Mouse (Mus musculus) kidney, embryonic 15.5 days (tissue): ENCODE results near the gene AF067063. TPM values are rescaled to one million over a fixed set of nuclear protein-coding genes. Genes with fewer than 3 reads are reported as not detected.
"Not testable (repeated sequence)": the region's sequence is repeated elsewhere in the genome, so short reads cannot be mapped to it uniquely, and the experiment has no call there.

Experiments
- ATAC-seq: fragments of 200-750 bp; cut with Nextera tagmentation; replicated peaks from 2 replicates; pipeline ENCODE4 v1.8.0; 2017; ENCODE audit warnings: moderate TSS enrichment; ENCODE audit not compliant: low FRiP score
- H3K27ac ChIP-seq: fragments of 300-500 bp; sonication (generic); 2 replicates; pipeline ENCODE4 v1.5.1; 2015; ENCODE audit warnings: mild to moderate bottlenecking, inconsistent platforms
- H3K27me3 ChIP-seq: fragments of 300-500 bp; sonication (generic); 2 replicates; pipeline ENCODE4 v1.6.1; 2015; ENCODE audit warnings: inconsistent platforms
- H3K36me3 ChIP-seq: fragments of 300-500 bp; sonication (generic); 2 replicates; pipeline ENCODE4 v1.6.1; 2015; ENCODE audit warnings: inconsistent platforms
- H3K4me1 ChIP-seq: fragments of 300-500 bp; sonication (generic); 2 replicates; pipeline ENCODE4 v1.6.1; 2015; ENCODE audit warnings: inconsistent platforms
- H3K4me2 ChIP-seq: fragments of 300-500 bp; sonication (generic); 2 replicates; pipeline ENCODE4 v1.6.1; 2015; ENCODE audit warnings: moderate library complexity, mild to moderate bottlenecking, inconsistent platforms
- H3K4me3 ChIP-seq: fragments of 300-500 bp; sonication (generic); replicated peaks from 2 replicates; pipeline ENCODE4 v1.5.1; 2015; ENCODE audit warnings: mild to moderate bottlenecking, inconsistent platforms
- H3K9ac ChIP-seq: fragments of 300-500 bp; sonication (generic); 2 replicates; pipeline ENCODE4 v1.6.1; 2015; ENCODE audit warnings: mild to moderate bottlenecking, inconsistent platforms
- H3K9me3 ChIP-seq: fragments of 300-500 bp; sonication (generic); replicated peaks from 2 replicates; pipeline ENCODE4 v1.6.1; 2016; ENCODE audit warnings: inconsistent platforms
- WGBS: fragments of 180-500 bp; shearing (Covaris S2); methylation state at CpG from one replicate; pipeline ENCODE4 v1.1.7; 2015; ENCODE audit warnings: mixed read lengths; 5-methylcytosine and 5-hydroxymethylcytosine counted together
- polyA plus RNA-seq: library from polyadenylated mRNA; unstranded; fragments of >200 nt; fragmentation: Nextera tagmentation; extraction: Ambion mirVana; gene quantifications from 2 replicates; pipeline ENCODE4 v1.2.1, GENCODE M21; 2015

Gene AF067063
- not detected in 2 replicates for polyA plus RNA-seq

DNA sequence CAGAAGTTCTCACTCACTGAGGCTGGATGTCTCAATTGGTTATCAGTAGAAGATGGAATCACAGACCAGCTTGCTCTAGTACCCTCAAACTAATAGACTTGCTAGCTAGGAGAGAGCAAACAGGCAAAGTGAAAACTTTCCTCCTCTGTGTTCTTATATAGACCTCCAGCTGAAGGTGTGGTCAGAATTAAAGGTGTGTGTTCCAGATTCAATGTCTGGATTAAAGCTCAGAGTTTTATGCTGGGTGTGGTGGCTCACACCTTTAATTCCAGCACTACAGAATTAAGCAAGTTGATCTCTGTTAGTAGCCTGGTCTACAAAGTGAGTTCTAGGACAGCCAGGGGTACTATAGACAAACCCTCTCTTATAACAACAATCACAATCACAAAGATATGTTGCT lies at the start of gene AF067063:
AF067063 (minus strand) TSS at position 101 of the 400 bp plus-strand sequence.
- not testable (repeated sequence) for H3K9me3 ChIP-seq, H3K4me1 ChIP-seq, ATAC-seq, H3K4me3 ChIP-seq, H3K27ac ChIP-seq, H3K4me2 ChIP-seq, H3K36me3 ChIP-seq, H3K27me3 ChIP-seq, H3K9ac ChIP-seq

- not testable (repeated sequence) for H3K27ac ChIP-seq, H3K27me3 ChIP-seq
- 81% methylated on average over 6 of the region's 7 CpGs for WGBS
These were observed 34.5 kb upstream of the AF067063 start for GRCm38 (mm10) chr13:119864395-119864999.

GRCm38 (mm10) chr13:119862399-119862798 lies 32.4 kb upstream of the AF067063 start:
- not testable (repeated sequence) for H3K4me1 ChIP-seq, H3K4me2 ChIP-seq, H3K4me3 ChIP-seq, H3K9me3 ChIP-seq, H3K27ac ChIP-seq, ATAC-seq, H3K36me3 ChIP-seq, H3K9ac ChIP-seq, H3K27me3 ChIP-seq
- no CpG with 5 or more reads among the region's 6 CpGs for WGBS

More at GRCm38 (mm10) chr13:119864395-119864999, 34.5 kb upstream of the AF067063 start:
- H3K9ac ChIP-seq, H3K9me3 ChIP-seq, H3K4me2 ChIP-seq, H3K36me3 ChIP-seq, H3K4me1 ChIP-seq, ATAC-seq, H3K4me3 ChIP-seq: not testable (repeated sequence)

DNA sequence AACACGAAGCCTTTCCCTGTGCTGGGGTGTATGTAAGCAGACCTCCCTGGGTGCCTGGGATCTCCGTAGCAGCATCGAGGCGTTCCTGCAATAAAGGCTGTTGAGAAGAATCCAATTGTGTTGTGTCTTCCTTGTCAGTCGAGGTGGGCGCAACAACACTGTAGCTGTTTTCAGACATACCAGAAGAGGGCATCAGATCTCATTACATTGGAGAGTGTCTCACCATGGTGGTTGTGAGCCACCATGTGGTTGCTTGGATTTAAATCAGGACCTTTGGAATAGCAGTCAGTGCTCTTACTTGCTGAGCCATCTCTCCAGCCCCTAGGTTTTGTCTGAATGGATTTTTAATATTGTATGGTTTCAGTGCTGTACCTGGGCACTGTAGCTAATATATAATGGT lies 10.0 kb upstream of the AF067063 start:
- not testable (repeated sequence) for H3K4me2 ChIP-seq, H3K4me3 ChIP-seq, H3K27ac ChIP-seq, H3K9me3 ChIP-seq, H3K36me3 ChIP-seq, H3K9ac ChIP-seq, H3K4me1 ChIP-seq, ATAC-seq
- peaks cover 18% of the 10 kb centered on the region for H3K27me3 ChIP-seq
- 30% methylated on average over 6 of the region's 6 CpGs for WGBS

DNA sequence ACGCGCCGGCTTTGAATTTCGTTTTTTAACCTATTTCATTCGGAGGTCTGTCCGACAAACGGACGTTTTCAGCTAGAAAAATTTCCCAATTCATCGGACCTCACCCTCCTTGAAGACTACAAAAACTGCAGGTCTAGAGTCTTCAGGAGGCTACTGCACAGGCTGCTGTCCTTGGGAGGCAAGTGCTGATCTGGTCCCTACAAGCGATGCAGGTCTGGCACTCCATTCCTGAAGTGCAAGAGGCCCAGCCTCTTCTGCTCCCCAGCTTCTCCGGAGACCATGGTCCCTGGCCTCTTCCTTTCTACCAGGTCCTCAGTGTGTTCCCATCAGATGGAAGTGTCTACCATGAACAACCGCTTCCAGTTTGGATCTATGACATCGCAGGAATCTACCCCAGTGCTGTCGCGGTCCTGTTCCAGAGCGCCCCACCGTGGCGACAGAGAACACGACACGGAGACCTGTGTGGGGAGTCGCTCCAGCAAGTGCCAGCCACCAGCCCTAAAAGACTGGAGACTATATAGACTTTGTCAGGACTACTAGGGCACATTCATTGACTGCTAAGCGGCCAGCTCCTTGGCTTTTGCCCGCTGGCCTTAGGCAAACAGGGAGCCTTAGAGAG lies 7.8 kb upstream of the AF067063 start:
- H3K9ac ChIP-seq, H3K4me3 ChIP-seq, H3K9me3 ChIP-seq, H3K36me3 ChIP-seq, H3K4me2 ChIP-seq, H3K27ac ChIP-seq, H3K4me1 ChIP-seq: not testable (repeated sequence)
- ATAC-seq: peak; percentile 38; the same call in 1 of the 2 replicates
- WGBS: 5% methylated on average over 14 of the region's 23 CpGs
- peaks cover 20% of the 10 kb centered on the region for H3K27me3 ChIP-seq

GRCm38 (mm10) chr13:119836324-119836811 lies 6.4 kb upstream of the AF067063 start:
- ATAC-seq: peak; percentile 72
- H3K27ac ChIP-seq, H3K9me3 ChIP-seq, H3K4me1 ChIP-seq, H3K36me3 ChIP-seq, H3K9ac ChIP-seq: not testable (repeated sequence)
- H3K4me3 ChIP-seq: peak overlapping the region; percentile 27
- H3K27me3 ChIP-seq: peaks cover 20% of the 10 kb centered on the region
- peak overlapping the region; percentile 49 for H3K4me2 ChIP-seq
- 16% methylated on average over 23 of the region's 23 CpGs for WGBS

DNA sequence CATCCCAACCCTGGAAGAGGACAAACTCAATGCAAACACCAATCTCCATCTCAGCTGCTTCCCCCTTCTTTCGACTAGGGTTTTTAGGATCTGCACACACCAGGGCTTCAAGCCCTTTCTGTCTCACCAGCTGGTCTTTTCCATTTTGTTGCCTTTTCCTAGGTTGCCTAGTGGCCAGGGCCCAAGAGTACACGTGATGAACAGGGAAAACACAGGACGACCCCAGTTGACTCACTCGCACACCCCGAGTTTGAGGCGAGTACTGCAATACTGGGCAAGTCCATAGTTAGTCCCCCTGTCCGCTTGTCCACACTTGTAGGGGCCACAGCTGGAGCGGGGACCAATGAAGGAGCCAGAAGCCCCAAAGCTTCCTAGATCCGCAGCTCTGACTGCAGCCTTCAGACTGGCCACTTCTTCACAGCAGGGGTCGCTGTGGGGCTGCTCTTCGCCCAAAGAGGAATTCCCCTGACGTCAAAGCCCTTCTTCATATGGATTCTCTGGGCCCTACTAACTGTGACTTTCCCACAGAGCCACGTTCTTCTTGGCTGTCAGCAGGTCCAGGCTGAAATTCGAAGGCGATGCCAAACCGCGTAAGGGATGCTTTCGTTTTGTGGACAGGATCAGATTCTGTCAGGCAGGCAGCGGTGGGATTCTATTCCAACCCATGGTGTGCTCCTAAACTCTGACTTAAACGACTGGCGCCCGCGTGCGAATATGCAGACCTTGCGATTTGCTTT lies 5.5 kb upstream of the AF067063 start, which contains the start of gene D13Ertd608e:
D13Ertd608e (plus strand) TSS at position 687 of the 737 bp plus-strand sequence.
- Histone ChIP-seq H3K4me3 (peak within 1 kb of the TSS; percentile 27), H3K4me2 (peak within 1 kb of the TSS; percentile 49), H3K27me3 (peaks cover 20% of the 10 kb centered on the region)
- ATAC-seq: peak; percentile 52
- not testable (repeated sequence) for H3K36me3 ChIP-seq, H3K9me3 ChIP-seq, H3K4me1 ChIP-seq, H3K9ac ChIP-seq, H3K27ac ChIP-seq
- 16% methylated on average over 18 of the region's 25 CpGs for WGBS

GRCm38 (mm10) chr13:119817579-119818206 lies 12.3 kb downstream of the AF067063 start:
- H3K9ac ChIP-seq: no peak overlapping the region
- no peak overlapping the region for H3K27ac ChIP-seq
- 32% methylated on average over 2 of the region's 2 CpGs for WGBS
- H3K4me1 ChIP-seq: no peaks in the 10 kb centered on the region
- H3K36me3 ChIP-seq: no peaks in the 10 kb centered on the region
- H3K4me2 ChIP-seq: no peak overlapping the region
- H3K27me3 ChIP-seq: no peaks in the 10 kb centered on the region
- H3K9me3 ChIP-seq: no peaks in the 10 kb centered on the region
- no peak overlapping the region for H3K4me3 ChIP-seq
- no peak for ATAC-seq

DNA sequence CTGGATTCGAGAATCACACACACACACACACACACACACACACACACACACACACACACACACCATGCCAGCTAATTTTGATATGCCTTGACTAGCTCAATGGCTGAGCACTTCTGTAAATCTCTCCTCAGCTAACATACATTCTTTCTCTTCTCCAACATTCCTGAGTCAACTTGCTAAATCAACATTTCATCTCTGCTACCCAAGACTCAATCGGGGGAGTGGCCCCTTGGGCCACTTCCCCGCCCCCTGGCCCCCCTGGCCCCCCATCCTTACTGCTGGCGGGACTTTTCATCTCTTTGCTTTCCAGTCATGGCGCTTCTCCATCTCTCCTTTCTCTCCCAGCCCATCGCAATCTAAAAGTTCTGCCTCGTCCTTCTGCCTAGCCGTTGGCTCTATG lies 13.2 kb downstream of the AF067063 start:
- no peak overlapping the region for H3K4me2 ChIP-seq
- H3K9ac ChIP-seq: no peak overlapping the region
- no peaks in the 10 kb centered on the region for H3K9me3 ChIP-seq
- no peak overlapping the region for H3K27ac ChIP-seq
- H3K27me3 ChIP-seq: no peaks in the 10 kb centered on the region
- 52% methylated on average over 8 of the region's 8 CpGs for WGBS
- ATAC-seq: no peak
- H3K4me1 ChIP-seq: no peaks in the 10 kb centered on the region
- H3K4me3 ChIP-seq: no peak overlapping the region
- no peaks in the 10 kb centered on the region for H3K36me3 ChIP-seq

- Histone ChIP-seq H3K4me1 (no peaks in the 10 kb centered on the region), H3K4me3 (no peak overlapping the region), H3K27ac (no peak overlapping the region), H3K27me3 (no peaks in the 10 kb centered on the region), H3K4me2 (no peak overlapping the region), H3K36me3 (no peaks in the 10 kb centered on the region), H3K9ac (no peak overlapping the region), H3K9me3 (no peaks in the 10 kb centered on the region)
- 78% methylated on average over 9 of the region's 9 CpGs for WGBS
- ATAC-seq: no peak
These were observed 20.0 kb downstream of the AF067063 start for GRCm38 (mm10) chr13:119810031-119810430.

DNA sequence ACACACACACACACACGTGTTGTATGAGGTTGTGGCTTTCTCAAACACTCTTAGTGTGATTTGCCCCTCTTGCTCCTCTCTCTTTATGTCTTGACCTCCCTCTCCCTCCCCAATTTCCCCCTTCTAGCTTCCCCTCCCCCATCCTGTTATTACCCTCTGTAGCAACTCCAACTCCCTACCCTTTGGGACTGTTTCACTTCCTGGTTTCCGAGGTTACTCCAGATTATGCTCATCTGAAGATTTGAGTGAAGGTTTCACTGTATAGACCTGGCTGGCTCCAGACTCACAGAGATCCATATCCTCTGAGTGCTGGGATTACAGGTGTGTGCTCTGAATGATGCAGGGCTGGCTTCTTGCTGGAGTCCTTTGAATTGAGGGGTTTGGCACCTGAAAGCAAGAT lies 21.1 kb downstream of the AF067063 start:
- no peak overlapping the region for H3K9ac ChIP-seq
- no peaks in the 10 kb centered on the region for H3K9me3 ChIP-seq
- H3K4me3 ChIP-seq: no peak overlapping the region
- H3K36me3 ChIP-seq: no peaks in the 10 kb centered on the region
- H3K27me3 ChIP-seq: no peaks in the 10 kb centered on the region
- WGBS: 55% methylated on average over 2 of the region's 2 CpGs
- ATAC-seq: no peak
- no peak overlapping the region for H3K4me2 ChIP-seq
- H3K27ac ChIP-seq: no peak overlapping the region
- H3K4me1 ChIP-seq: no peaks in the 10 kb centered on the region

DNA sequence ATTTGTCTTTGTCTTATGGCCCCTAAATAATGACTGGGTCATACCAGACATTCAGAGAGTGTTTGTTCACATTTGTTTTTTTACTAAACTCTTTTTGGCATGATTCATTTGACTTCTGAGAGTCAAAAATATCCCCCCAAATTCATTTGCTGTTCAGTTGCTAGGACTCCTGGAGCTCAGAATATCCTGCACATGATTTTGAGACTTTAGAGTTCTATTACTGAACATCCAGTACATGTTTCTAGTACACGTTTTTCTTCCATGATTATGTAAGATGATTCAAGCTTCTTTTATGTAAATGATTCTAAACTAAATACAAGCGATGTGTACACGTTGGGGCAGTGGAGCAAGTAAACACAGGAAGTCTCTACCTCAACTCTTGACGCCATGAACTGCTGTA lies 32.4 kb downstream of the AF067063 start:
- Histone ChIP-seq H3K4me1 (no peaks in the 10 kb centered on the region), H3K9me3 (no peaks in the 10 kb centered on the region), H3K36me3 (no peaks in the 10 kb centered on the region), H3K4me3 (no peak overlapping the region), H3K4me2 (no peak overlapping the region), H3K27ac (no peak overlapping the region), H3K9ac (no peak overlapping the region), H3K27me3 (no peaks in the 10 kb centered on the region)
- 62% methylated on average over 4 of the region's 4 CpGs for WGBS
- ATAC-seq: no peak
